Mouse (Mus musculus): ENCODE results near the gene Gba2.
"Not testable (repeated sequence)": the region's sequence is repeated elsewhere in the genome, so short reads cannot be mapped to it uniquely, and the experiment has no call there.

Gene Gba2

GRCm38 (mm10) chr4:43578376-43579204 is at the start of gene Gba2, which contains the start of gene Rgp1:
Gene Gba2 (minus strand): TSS chr4:43578873.
Gene Rgp1 (plus strand): TSS chr4:43578715.
- DNase-seq (ENCODE audit: low read depth, low spot score): peak; percentile 65

GRCm38 (mm10) chr4:43620146-43620778 is 41.6 kb upstream of the Gba2 start:
- DNase-seq (ENCODE audit: low read depth, low spot score): no peak

GRCm38 (mm10) chr4:43613060-43613730 is 34.5 kb upstream of the Gba2 start:
- DNase-seq (ENCODE audit: low read depth, low spot score): no peak

- no peak for DNase-seq (ENCODE audit: low read depth, low spot score)
Measured at GRCm38 (mm10) chr4:43612534-43612933, 33.9 kb upstream of the Gba2 start.

GRCm38 (mm10) chr4:43604751-43605685 is 26.3 kb upstream of the Gba2 start:
- no peak for DNase-seq (ENCODE audit: low read depth, low spot score)

- DNase-seq (ENCODE audit: low read depth, low spot score): no peak
Measured at GRCm38 (mm10) chr4:43604099-43604498, 25.4 kb upstream of the Gba2 start.

GRCm38 (mm10) chr4:43600195-43600934 is 21.7 kb upstream of the Gba2 start:
- no peak for DNase-seq (ENCODE audit: low read depth, low spot score)

- no peak for DNase-seq (ENCODE audit: low read depth, low spot score)
Measured at GRCm38 (mm10) chr4:43598650-43599380, 20.1 kb upstream of the Gba2 start.

GRCm38 (mm10) chr4:43598200-43598599 is 19.5 kb upstream of the Gba2 start:
- no peak for DNase-seq (ENCODE audit: low read depth, low spot score)

GRCm38 (mm10) chr4:43596597-43596996 is 17.9 kb upstream of the Gba2 start:
- DNase-seq (ENCODE audit: low read depth, low spot score): not testable (repeated sequence)

GRCm38 (mm10) chr4:43593453-43593852 is 14.8 kb upstream of the Gba2 start:
- no peak for DNase-seq (ENCODE audit: low read depth, low spot score)

GRCm38 (mm10) chr4:43591961-43592360 is 13.3 kb upstream of the Gba2 start:
- no peak for DNase-seq (ENCODE audit: low read depth, low spot score)

GRCm38 (mm10) chr4:43591543-43591942 is 12.9 kb upstream of the Gba2 start:
- DNase-seq (ENCODE audit: low read depth, low spot score): no peak

GRCm38 (mm10) chr4:43587681-43588080 is 9.0 kb upstream of the Gba2 start:
- DNase-seq (ENCODE audit: low read depth, low spot score): no peak

- DNase-seq (ENCODE audit: low read depth, low spot score): no peak
Measured at GRCm38 (mm10) chr4:43586411-43586810, 7.7 kb upstream of the Gba2 start.

GRCm38 (mm10) chr4:43585682-43586081 is 7.0 kb upstream of the Gba2 start:
- no peak for DNase-seq (ENCODE audit: low read depth, low spot score)

GRCm38 (mm10) chr4:43584444-43585416 is 6.1 kb upstream of the Gba2 start, which contains the start of gene Msmp:
Gene Msmp (minus strand): TSS chr4:43584494.
- no peak for DNase-seq (ENCODE audit: low read depth, low spot score)

- no peak for DNase-seq (ENCODE audit: low read depth, low spot score)
Measured at GRCm38 (mm10) chr4:43583421-43583820, 4.7 kb upstream of the Gba2 start.

- no peak for DNase-seq (ENCODE audit: low read depth, low spot score)
Measured at GRCm38 (mm10) chr4:43582241-43582640, 3.6 kb upstream of the Gba2 start.
